Mouse (Mus musculus) 416B (cell line): ENCODE measurements at regions not wholly inside any gene's neighbourhood (a gene's known extent, or its start where the extent isn't known, plus 50 kb on each side); places are given as distances from the start of the nearest gene placed in this dataset.
A peak's percentile ranks its signal among the peaks of the same experiment; 100 is the strongest.
"Not testable (repeated sequence)": the region's sequence is repeated elsewhere in the genome, so short reads cannot be mapped to it uniquely, and the experiment has no call there.

ENCODE experiments used
- DNase-seq: peaks from one replicate; pipeline ENCODE4 v3.0.0; 2011; ENCODE audit warnings: low read depth

GRCm38 (mm10) chr4:131429356-131429755 is 408.7 kb downstream of the Ptpru start:
- DNase-seq, result no peak

- DNase-seq, result no peak
These were observed 407.7 kb downstream of the Ptpru start for GRCm38 (mm10) chr4:131430420-131430819.

GRCm38 (mm10) chr4:131431188-131431587 is 406.9 kb downstream of the Ptpru start:
- DNase-seq, result peak; percentile 27

- DNase-seq, result no peak
These were observed 405.4 kb downstream of the Ptpru start for GRCm38 (mm10) chr4:131432591-131433177.

- DNase-seq, result no peak
These were observed 402.9 kb downstream of the Ptpru start for GRCm38 (mm10) chr4:131435222-131435621.

- DNase-seq, result peak; percentile 1
These were observed 399.7 kb downstream of the Ptpru start for GRCm38 (mm10) chr4:131438403-131438802.

GRCm38 (mm10) chr4:131438883-131439282 is 399.2 kb downstream of the Ptpru start:
- DNase-seq, result no peak

- DNase-seq, result no peak
These were observed 397.2 kb downstream of the Ptpru start for GRCm38 (mm10) chr4:131440845-131441244.

GRCm38 (mm10) chr4:131443518-131443917 is 394.6 kb downstream of the Ptpru start:
- no peak for DNase-seq

- DNase-seq, result not testable (repeated sequence)
These were observed 387.8 kb downstream of the Ptpru start for GRCm38 (mm10) chr4:131450296-131450695.

GRCm38 (mm10) chr4:131457551-131457950 is 380.5 kb downstream of the Ptpru start:
- no peak for DNase-seq

GRCm38 (mm10) chr4:131459746-131460145 is 378.3 kb downstream of the Ptpru start:
- DNase-seq, result no peak

- DNase-seq, result no peak
These were observed 376.8 kb downstream of the Ptpru start for GRCm38 (mm10) chr4:131461312-131461711.

- no peak for DNase-seq
These were observed 376.4 kb downstream of the Ptpru start for GRCm38 (mm10) chr4:131461728-131462127.

GRCm38 (mm10) chr4:131475023-131475422 is 363.1 kb downstream of the Ptpru start:
- DNase-seq, result no peak

GRCm38 (mm10) chr4:131478923-131479322 is 359.2 kb downstream of the Ptpru start:
- peak; percentile 4 for DNase-seq

GRCm38 (mm10) chr4:131483958-131484605 is 354.0 kb downstream of the Ptpru start:
- DNase-seq, result no peak

GRCm38 (mm10) chr4:131484607-131485111 is 353.4 kb downstream of the Ptpru start:
- DNase-seq, result no peak

GRCm38 (mm10) chr4:131485126-131485825 is 352.8 kb downstream of the Ptpru start:
- no peak for DNase-seq

- DNase-seq, result peak; percentile 42
These were observed 351.3 kb downstream of the Ptpru start for GRCm38 (mm10) chr4:131486821-131487220.

GRCm38 (mm10) chr4:131488246-131488645 is 349.8 kb downstream of the Ptpru start:
- no peak for DNase-seq

- no peak for DNase-seq
These were observed 349.0 kb downstream of the Ptpru start for GRCm38 (mm10) chr4:131489056-131489455.

- no peak for DNase-seq
These were observed 346.1 kb downstream of the Ptpru start for GRCm38 (mm10) chr4:131491960-131492359.
